Mouse (Mus musculus): ENCODE measurements around the gene Rasl2-9.
A peak's percentile ranks its signal among the peaks of the same experiment; 100 is the strongest.
"Not testable (repeated sequence)": the region's sequence is repeated elsewhere in the genome, so short reads cannot be mapped to it uniquely, and the experiment has no call there.

Gene Rasl2-9

GRCm38 (mm10) chr7:5081241-5081640, 44.5 kb downstream of the Rasl2-9 start:
- DNase-seq (ENCODE audit: extremely low spot score, low spot score) = no peak

- DNase-seq (ENCODE audit: extremely low spot score, low spot score) = peak; percentile 23
These were observed 44.9 kb downstream of the Rasl2-9 start for GRCm38 (mm10) chr7:5080815-5081214.

GRCm38 (mm10) chr7:5080010-5080751, 45.6 kb downstream of the Rasl2-9 start, which contains the start of gene Epn1:
Gene Epn1, plus strand, starts transcription at chr7:5080235.
- DNase-seq (ENCODE audit: extremely low spot score, low spot score) = peak; percentile 96

GRCm38 (mm10) chr7:5079365-5080009, 46.3 kb downstream of the Rasl2-9 start:
- DNase-seq (ENCODE audit: extremely low spot score, low spot score) = not testable (repeated sequence)

GRCm38 (mm10) chr7:5076931-5077330, 48.8 kb downstream of the Rasl2-9 start:
- DNase-seq (ENCODE audit: extremely low spot score, low spot score) = no peak

GRCm38 (mm10) chr7:5074984-5075383, 50.8 kb downstream of the Rasl2-9 start:
- DNase-seq (ENCODE audit: extremely low spot score, low spot score) = no peak

Measured in neural tube, embryonic 10.5 days (tissue).